Mouse (Mus musculus) heart, embryonic 11.5 days (tissue): ENCODE results near the gene Plcb1. TPM values are rescaled to one million over a fixed set of nuclear protein-coding genes. Genes with fewer than 3 reads are reported as not detected.

ENCODE experiments used
- ATAC-seq: fragments of 200-750 bp; cut with Nextera tagmentation; replicated peaks from 2 replicates; pipeline ENCODE4 v1.8.0; 2017; ENCODE audit warnings: moderate library complexity; ENCODE audit not compliant: insufficient number of reproducible peaks, low FRiP score, low TSS enrichment
- H3K27ac ChIP-seq: fragments of 300-500 bp; sonication (generic); 2 replicates; pipeline ENCODE4 v1.5.1; 2014; ENCODE audit warnings: mild to moderate bottlenecking, low read depth, low read length
- H3K27me3 ChIP-seq: fragments of 300-500 bp; sonication (generic); 2 replicates; pipeline ENCODE4 v1.6.1; 2014; ENCODE audit warnings: mild to moderate bottlenecking, low read length, mixed read lengths; ENCODE audit not compliant: control insufficient read depth, insufficient read depth
- H3K36me3 ChIP-seq: fragments of 300-500 bp; sonication (generic); 2 replicates; pipeline ENCODE4 v1.6.1; 2014; ENCODE audit warnings: mild to moderate bottlenecking, low read length, moderate library complexity, mixed read lengths; ENCODE audit not compliant: control insufficient read depth, insufficient read depth
- H3K4me1 ChIP-seq: fragments of 300-500 bp; sonication (generic); 2 replicates; pipeline ENCODE4 v1.6.1; 2014; ENCODE audit warnings: low read length; ENCODE audit not compliant: control insufficient read depth, insufficient read depth
- H3K4me2 ChIP-seq: fragments of 300-500 bp; sonication (generic); 2 replicates; pipeline ENCODE4 v1.6.1; 2014; ENCODE audit warnings: mild to moderate bottlenecking, moderate library complexity
- H3K4me3 ChIP-seq: fragments of 300-500 bp; sonication (generic); 2 replicates; pipeline ENCODE4 v1.5.1; 2014; ENCODE audit warnings: low read depth, low read length
- H3K9ac ChIP-seq: fragments of 300-500 bp; sonication (generic); 2 replicates; pipeline ENCODE4 v1.6.1; 2014; ENCODE audit warnings: mild to moderate bottlenecking, low read depth, low read length, moderate library complexity
- H3K9me3 ChIP-seq: fragments of 300-500 bp; sonication (generic); replicated peaks from 2 replicates; pipeline ENCODE4 v1.6.1; 2016; ENCODE audit warnings: low read length; ENCODE audit not compliant: control insufficient read depth
- WGBS: fragments of 180-500 bp; shearing (Covaris S2); extraction: QIAGEN DNeasy Blood & Tissue Kit; methylation state at CpG from one replicate; pipeline ENCODE4 v1.1.7; 2014; ENCODE audit not compliant: insufficient replicate concordance; 5-methylcytosine and 5-hydroxymethylcytosine counted together
- polyA plus RNA-seq: library from polyadenylated mRNA; unstranded; fragments of >200 nt; fragmentation: Nextera tagmentation; extraction: Ambion mirVana; gene quantifications from 2 replicates; pipeline ENCODE4 v1.2.1, GENCODE M21; 2014

Gene Plcb1
- polyA plus RNA-seq, 1 experiment from 2014 or later, result 7.2 TPM

DNA sequence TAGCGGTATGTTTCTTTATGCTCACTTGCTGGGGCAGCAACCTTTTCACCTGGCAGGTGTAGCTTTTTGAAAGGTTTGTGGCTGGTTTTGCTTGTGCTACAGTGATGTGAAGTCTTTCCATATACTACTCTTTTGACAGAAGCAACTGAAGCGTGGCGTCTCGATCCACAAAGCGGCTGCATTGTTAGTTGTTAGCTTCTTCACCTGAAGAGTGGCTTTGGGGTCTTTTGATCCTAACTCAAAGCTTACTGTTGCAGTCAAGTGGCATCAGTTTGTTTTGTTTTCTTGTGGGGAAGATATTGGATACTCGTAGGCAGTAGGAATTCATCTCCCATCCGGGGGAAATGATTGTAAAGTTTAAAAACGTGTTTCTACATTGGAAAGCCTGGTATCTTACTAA lies 160.5 kb downstream of the Plcb1 start:
- Histone ChIP-seq H3K36me3 (no peaks in the 10 kb centered on the region), H3K27me3 (no peaks in the 10 kb centered on the region), H3K9me3 (no peaks in the 10 kb centered on the region), H3K4me2 (no peak overlapping the region), H3K27ac (no peak overlapping the region), H3K4me3 (no peak overlapping the region), H3K9ac (no peak overlapping the region), H3K4me1 (no peaks in the 10 kb centered on the region)
- no peak for ATAC-seq
- 84% methylated on average over 8 of the region's 8 CpGs for WGBS

DNA sequence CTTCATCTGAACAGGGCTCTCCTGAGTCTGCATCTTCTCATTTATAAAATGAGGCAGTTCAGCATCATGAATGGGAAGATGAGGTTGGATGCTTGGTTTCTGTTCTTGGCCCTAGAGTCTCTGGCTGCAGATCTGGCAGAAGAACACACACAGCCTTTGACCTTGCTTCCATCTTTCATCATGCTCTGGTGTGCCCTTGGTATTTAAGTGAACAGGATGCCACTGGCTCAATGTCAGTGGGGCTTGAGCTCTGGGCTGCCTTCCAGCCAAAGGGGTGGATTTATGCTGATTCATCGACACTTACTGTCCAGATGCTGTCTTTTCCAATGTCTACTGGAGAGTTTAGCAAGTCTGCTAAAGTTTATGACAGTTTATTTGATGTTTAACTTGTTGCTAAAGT lies 161.0 kb downstream of the Plcb1 start:
- Histone ChIP-seq H3K4me1 (no peaks in the 10 kb centered on the region), H3K4me3 (no peak overlapping the region), H3K9ac (no peak overlapping the region), H3K4me2 (no peak overlapping the region), H3K9me3 (no peaks in the 10 kb centered on the region), H3K27me3 (no peaks in the 10 kb centered on the region), H3K27ac (no peak overlapping the region), H3K36me3 (no peaks in the 10 kb centered on the region)
- 71% methylated on average over 1 of the region's 1 CpGs for WGBS
- ATAC-seq, result no peak

- Histone ChIP-seq H3K9ac (no peak overlapping the region), H3K9me3 (no peaks in the 10 kb centered on the region), H3K27me3 (no peaks in the 10 kb centered on the region), H3K4me2 (no peak overlapping the region), H3K4me1 (no peaks in the 10 kb centered on the region), H3K4me3 (no peak overlapping the region), H3K36me3 (no peaks in the 10 kb centered on the region), H3K27ac (no peak overlapping the region)
- ATAC-seq, result no peak
- WGBS, result 49% methylated on average over 5 of the region's 5 CpGs
Observed at GRCm38 (mm10) chr2:134952088-134952487, 166.2 kb downstream of the Plcb1 start.

DNA sequence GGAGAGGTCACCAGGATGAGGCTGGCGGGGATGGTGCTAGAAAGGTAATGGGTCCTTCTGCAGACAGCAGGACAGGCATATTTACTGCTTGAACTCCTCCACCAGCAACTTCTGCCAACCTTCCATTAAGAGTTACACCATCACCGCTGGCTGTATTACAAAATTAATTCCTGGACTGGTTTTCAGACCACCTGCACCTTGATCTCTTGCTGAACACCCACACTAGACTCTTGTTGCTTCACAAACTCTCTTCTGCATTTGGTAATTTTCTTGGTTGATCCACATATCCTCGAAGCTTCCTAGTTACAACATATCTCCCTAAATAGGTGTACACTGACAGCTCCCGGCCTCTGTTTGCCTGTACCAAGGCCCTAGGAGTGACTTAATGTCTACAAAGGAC lies 170.6 kb downstream of the Plcb1 start:
- no peak for ATAC-seq
- WGBS, result 77% methylated on average over 4 of the region's 4 CpGs
- H3K9ac ChIP-seq, result no peak overlapping the region
- H3K27me3 ChIP-seq, result no peaks in the 10 kb centered on the region
- H3K4me3 ChIP-seq, result no peak overlapping the region
- no peaks in the 10 kb centered on the region for H3K4me1 ChIP-seq
- H3K27ac ChIP-seq, result no peak overlapping the region
- no peak overlapping the region for H3K4me2 ChIP-seq
- no peaks in the 10 kb centered on the region for H3K36me3 ChIP-seq
- no peaks in the 10 kb centered on the region for H3K9me3 ChIP-seq

- WGBS, result 74% methylated on average over 4 of the region's 4 CpGs
Observed at GRCm38 (mm10) chr2:134966131-134966530, 180.3 kb downstream of the Plcb1 start.

GRCm38 (mm10) chr2:134968380-134968779 lies 182.5 kb downstream of the Plcb1 start:
- 92% methylated on average over 3 of the region's 3 CpGs for WGBS
- ATAC-seq, result no peak
- Histone ChIP-seq H3K9ac (no peak overlapping the region), H3K36me3 (no peaks in the 10 kb centered on the region), H3K4me2 (no peak overlapping the region), H3K27me3 (no peaks in the 10 kb centered on the region), H3K9me3 (no peaks in the 10 kb centered on the region), H3K4me1 (no peaks in the 10 kb centered on the region), H3K4me3 (no peak overlapping the region), H3K27ac (no peak overlapping the region)

More at GRCm38 (mm10) chr2:134966131-134966530, 180.3 kb downstream of the Plcb1 start:
- Histone ChIP-seq H3K4me3 (no peak overlapping the region), H3K4me2 (no peak overlapping the region), H3K9ac (no peak overlapping the region), H3K36me3 (no peaks in the 10 kb centered on the region), H3K27me3 (no peaks in the 10 kb centered on the region), H3K9me3 (no peaks in the 10 kb centered on the region), H3K27ac (no peak overlapping the region), H3K4me1 (no peaks in the 10 kb centered on the region)
- no peak for ATAC-seq

DNA sequence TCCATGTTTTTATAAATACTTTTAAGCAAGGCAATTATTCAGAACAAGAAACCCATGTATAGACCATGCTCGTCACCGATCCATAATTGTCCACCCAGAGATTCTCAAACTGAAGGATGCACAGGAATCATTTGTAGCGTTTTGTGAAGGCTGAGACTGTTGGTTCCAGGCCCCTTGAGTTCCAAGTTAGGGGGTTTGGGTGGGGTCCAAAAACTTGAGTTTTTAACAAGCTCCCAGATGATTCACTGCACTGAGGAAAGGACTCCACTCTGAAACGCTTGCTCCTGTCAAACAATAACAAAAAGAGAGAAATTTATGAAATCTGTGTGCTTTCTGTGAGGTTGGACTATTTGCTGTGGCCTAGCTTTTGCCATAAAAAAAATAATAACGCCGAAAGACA lies 186.5 kb downstream of the Plcb1 start:
- 85% methylated on average over 6 of the region's 6 CpGs for WGBS
- no peaks in the 10 kb centered on the region for H3K27me3 ChIP-seq
- no peak overlapping the region for H3K27ac ChIP-seq
- peaks cover 2% of the 10 kb centered on the region; the same call in 1 of the 2 replicates for H3K4me1 ChIP-seq
- H3K4me2 ChIP-seq, result no peak overlapping the region
- no peak overlapping the region for H3K4me3 ChIP-seq
- no peak for ATAC-seq
- H3K36me3 ChIP-seq, result no peaks in the 10 kb centered on the region
- H3K9me3 ChIP-seq, result no peaks in the 10 kb centered on the region
- H3K9ac ChIP-seq, result no peak overlapping the region

- no peaks in the 10 kb centered on the region for H3K9me3 ChIP-seq
- no peak overlapping the region for H3K4me2 ChIP-seq
- no peaks in the 10 kb centered on the region for H3K36me3 ChIP-seq
- no peaks in the 10 kb centered on the region for H3K27me3 ChIP-seq
- H3K27ac ChIP-seq, result no peak overlapping the region
- peaks cover 2% of the 10 kb centered on the region; the same call in 1 of the 2 replicates for H3K4me1 ChIP-seq
- no peak overlapping the region for H3K4me3 ChIP-seq
- no peak overlapping the region for H3K9ac ChIP-seq
- WGBS, result 31% methylated on average over 6 of the region's 6 CpGs
- no peak for ATAC-seq
Observed at GRCm38 (mm10) chr2:134974711-134975110, 188.8 kb downstream of the Plcb1 start.

- no peak overlapping the region for H3K4me3 ChIP-seq
- peaks cover 2% of the 10 kb centered on the region; the same call in 1 of the 2 replicates for H3K4me1 ChIP-seq
- no peaks in the 10 kb centered on the region for H3K9me3 ChIP-seq
- H3K9ac ChIP-seq, result no peak overlapping the region
- no peak for ATAC-seq
- no peaks in the 10 kb centered on the region for H3K36me3 ChIP-seq
- WGBS, result 45% methylated on average over 3 of the region's 3 CpGs
- H3K4me2 ChIP-seq, result no peak overlapping the region
- no peak overlapping the region for H3K27ac ChIP-seq
- H3K27me3 ChIP-seq, result no peaks in the 10 kb centered on the region
Observed at GRCm38 (mm10) chr2:134976796-134977330, 191.0 kb downstream of the Plcb1 start.
